Mouse (Mus musculus) liver, adult 2 months (tissue): ENCODE results near the gene 1700056E22Rik. TPM values are rescaled to one million over a fixed set of nuclear protein-coding genes. Genes with fewer than 3 reads are reported as not detected.

Experiments used
- DNase-seq: peaks from one replicate; pipeline ENCODE4 v3.0.0-alpha.2; 2011; ENCODE audit warnings: low read depth, low spot score; ENCODE audit errors: extremely low read depth
- H3K27ac ChIP-seq: fragments of 200-500 bp; replicated peaks from 2 replicates; pipeline ENCODE4 v1.5.1; 2012; ENCODE audit warnings: low read depth, mild to moderate bottlenecking, control low read depth, inconsistent platforms, low read length; ENCODE audit not compliant: insufficient read depth
- H3K27me3 ChIP-seq: fragments of 200-500 bp; 2 replicates; pipeline ENCODE4 v1.6.1; 2012; ENCODE audit warnings: mild to moderate bottlenecking, moderate library complexity, low read length, inconsistent platforms; ENCODE audit not compliant: control insufficient read depth, insufficient read depth
- H3K36me3 ChIP-seq: fragments of 200-500 bp; 2 replicates; pipeline ENCODE4 v1.6.1; 2012; ENCODE audit warnings: low read length, inconsistent platforms; ENCODE audit not compliant: control insufficient read depth, insufficient read depth
- H3K4me1 ChIP-seq: fragments of 200-500 bp; 2 replicates; pipeline ENCODE4 v1.6.1; 2011; ENCODE audit warnings: low read length; ENCODE audit not compliant: control insufficient read depth, insufficient read depth
- H3K4me3 ChIP-seq: fragments of 200-500 bp; 2 replicates; pipeline ENCODE4 v1.5.1; 2011; ENCODE audit warnings: low read depth, mild to moderate bottlenecking, control low read depth, low read length, moderate library complexity; ENCODE audit not compliant: insufficient read depth
- H3K79me2 ChIP-seq: fragments of 200-500 bp; 2 replicates; pipeline ENCODE4 v1.6.1; 2012; ENCODE audit warnings: inconsistent platforms, mild to moderate bottlenecking, low read length, moderate library complexity; ENCODE audit not compliant: control insufficient read depth, insufficient read depth
- H3K9ac ChIP-seq: fragments of 200-500 bp; 2 replicates; pipeline ENCODE4 v1.6.1; 2012; ENCODE audit warnings: low read depth, mild to moderate bottlenecking, control low read depth, inconsistent platforms, low read length
- CTCF ChIP-seq: fragments of 200-500 bp; IDR thresholded peaks from 2 replicates; pipeline ENCODE4 v1.5.1; 2011; ENCODE audit warnings: low read depth, low read length, control low read depth
- POLR2A ChIP-seq: fragments of 200-500 bp; IDR thresholded peaks from 2 replicates; pipeline ENCODE4 v1.6.1; 2011; ENCODE audit warnings: low read length, control low read depth; ENCODE audit not compliant: insufficient read depth; ENCODE audit errors: extremely low read depth
- WGBS: fragments of 180-500 bp; shearing (Covaris S2); methylation state at CpG from one replicate; pipeline ENCODE4 v1.1.7; 2018; 5-methylcytosine and 5-hydroxymethylcytosine counted together
- polyA plus RNA-seq: library from polyadenylated mRNA; depleted of rRNA; stranded (reverse); fragments of >200 nt; gene quantifications from 2 replicates; pipeline ENCODE4 v1.2.3, GENCODE M21; 2012
- total RNA-seq: library from RNA; depleted of rRNA; stranded (reverse); fragments of >200 nt; gene quantifications from 2 replicates; pipeline ENCODE4 v1.2.3, GENCODE M21; 2014

1700056E22Rik gene
- total and polyA plus RNA-seq, 2 experiments, result 0.28 to 0.99 TPM

DNA sequence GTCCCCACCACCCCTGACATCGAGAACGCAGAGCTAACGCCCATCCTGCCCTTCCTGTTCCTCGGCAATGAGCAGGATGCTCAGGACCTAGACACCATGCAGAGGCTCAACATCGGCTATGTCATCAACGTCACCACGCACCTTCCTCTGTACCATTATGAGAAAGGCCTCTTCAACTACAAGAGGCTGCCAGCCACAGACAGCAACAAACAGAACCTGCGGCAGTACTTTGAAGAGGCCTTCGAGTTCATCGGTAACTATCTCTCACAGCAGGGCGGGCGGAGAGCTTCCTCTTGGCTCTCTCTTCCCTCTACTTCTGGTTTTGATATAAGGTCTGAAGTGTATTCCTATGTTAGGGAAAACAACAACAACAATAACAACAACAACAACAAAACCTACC is 34.9 kb upstream of the 1700056E22Rik start:
- no peak for TF ChIP-seq POLR2A
- no peak for TF ChIP-seq CTCF

GRCm38 (mm10) chr1:184067704-184068558 is 33.8 kb upstream of the 1700056E22Rik start:
- H3K4me1 ChIP-seq, result peaks cover 13% of the 10 kb centered on the region
- 0 out of 2 replicates have a peak overlapping the region, but pooled peaks have one; percentile 2 for H3K9ac ChIP-seq
- peaks cover 13% of the 10 kb centered on the region for H3K36me3 ChIP-seq
- H3K27me3 ChIP-seq, result no peaks in the 10 kb centered on the region
- TF ChIP-seq POLR2A, result no peak
- TF ChIP-seq CTCF, result no peak
- H3K79me2 ChIP-seq, result peaks cover 9% of the 10 kb centered on the region; the same call in 1 of the 2 replicates
- WGBS, result 72% methylated on average over 18 of the region's 18 CpGs
- DNase-seq, result no peak
- no peak overlapping the region for H3K4me3 ChIP-seq
- peak overlapping the region; percentile 79 for H3K27ac ChIP-seq

More for the DNA sequence above, 34.9 kb upstream of the 1700056E22Rik start:
- Histone ChIP-seq H3K4me3 (no peak overlapping the region), H3K79me2 (peaks cover 9% of the 10 kb centered on the region; the same call in 1 of the 2 replicates), H3K4me1 (peaks cover 15% of the 10 kb centered on the region), H3K36me3 (peaks cover 14% of the 10 kb centered on the region), H3K9ac (no peak overlapping the region), H3K27me3 (no peaks in the 10 kb centered on the region), H3K27ac (peak overlapping the region; percentile 57)
- DNase-seq, result no peak
- 92% methylated on average over 12 of the region's 12 CpGs for WGBS

DNA sequence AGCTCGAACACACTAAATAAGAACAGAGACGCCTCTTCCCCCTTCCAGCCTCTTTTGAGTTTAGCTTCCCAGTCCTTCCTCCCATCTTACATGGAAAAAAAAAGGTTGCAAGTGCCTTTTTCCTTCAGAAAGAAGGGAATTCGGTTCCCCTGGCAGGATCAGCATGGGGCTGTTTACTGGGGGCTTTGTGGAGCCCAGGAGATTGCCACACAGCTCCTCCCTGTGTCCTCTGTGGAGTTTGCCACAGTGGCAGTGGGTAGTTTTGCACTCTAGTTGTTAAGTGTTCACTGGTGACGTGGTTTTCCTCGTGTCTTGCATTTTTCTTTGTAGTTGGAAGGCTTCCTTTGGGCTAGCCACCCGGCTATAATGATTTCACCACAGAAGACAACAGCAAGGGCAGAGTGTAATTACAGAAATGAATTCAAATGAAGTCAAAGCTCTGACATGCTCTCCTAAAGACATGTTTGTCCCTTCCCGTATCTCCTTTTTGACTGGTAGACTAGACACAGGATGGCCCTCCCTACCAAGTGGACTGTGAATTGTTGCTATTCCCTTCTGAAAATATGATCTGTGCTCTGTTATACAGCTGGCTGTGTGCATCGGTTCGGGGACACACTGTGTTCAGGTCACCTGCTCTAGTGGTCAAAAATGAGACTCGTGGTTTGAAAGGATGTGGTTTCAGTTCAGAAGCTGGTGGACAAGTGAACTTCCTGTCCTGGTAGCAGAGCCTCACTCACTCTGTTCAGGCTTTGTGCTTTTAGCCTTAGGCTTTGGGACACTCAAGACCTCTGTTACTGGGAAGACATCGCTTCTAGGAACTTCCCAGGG is 32.6 kb upstream of the 1700056E22Rik start:
- TF ChIP-seq POLR2A (no peak), CTCF (no peak)
- peaks cover 9% of the 10 kb centered on the region; the same call in 1 of the 2 replicates for H3K79me2 ChIP-seq
- no peak for DNase-seq
- WGBS, result 77% methylated on average over 11 of the region's 11 CpGs
- peaks cover 18% of the 10 kb centered on the region for H3K4me1 ChIP-seq
- H3K36me3 ChIP-seq, result peaks cover 11% of the 10 kb centered on the region
- no peak overlapping the region for H3K9ac ChIP-seq
- no peaks in the 10 kb centered on the region for H3K27me3 ChIP-seq
- H3K27ac ChIP-seq, result no peak overlapping the region
- no peak overlapping the region for H3K4me3 ChIP-seq

DNA sequence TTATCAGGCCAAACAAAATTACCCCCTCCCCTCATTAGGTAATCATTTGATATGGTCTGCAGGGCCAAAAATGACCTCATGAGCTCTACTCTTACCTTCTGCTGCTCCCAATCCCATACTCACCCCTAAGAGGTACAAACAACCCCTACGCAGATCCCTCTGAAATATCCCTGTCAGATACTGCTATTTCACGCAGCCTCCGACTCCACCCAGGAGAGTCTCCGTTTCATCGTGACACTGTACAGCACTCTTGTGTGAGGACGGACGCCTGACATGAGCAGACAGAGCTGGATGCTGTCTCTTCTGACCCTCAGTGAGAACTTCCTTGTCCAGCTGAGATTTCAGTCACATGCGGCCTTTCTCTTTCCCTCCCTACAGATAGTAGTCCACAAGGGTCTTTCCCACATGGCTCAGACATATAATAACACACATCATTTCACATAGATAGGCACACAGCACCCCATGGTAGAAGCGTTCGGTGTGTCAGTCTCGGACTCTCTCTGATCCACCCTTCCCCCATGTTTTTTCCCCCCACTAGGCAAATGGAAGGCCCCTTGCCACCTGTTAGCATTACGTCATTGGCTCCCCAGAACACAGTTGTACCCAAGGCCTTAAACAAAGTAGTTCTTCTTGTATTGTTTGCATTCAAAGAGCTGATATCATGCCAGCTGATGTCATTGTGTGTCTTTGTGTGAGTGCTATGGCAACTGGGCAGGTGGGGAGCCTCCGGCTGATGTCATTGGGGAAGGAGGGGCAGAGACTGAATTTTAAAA is 31.7 kb upstream of the 1700056E22Rik start:
- Histone ChIP-seq H3K79me2 (peaks cover 9% of the 10 kb centered on the region; the same call in 1 of the 2 replicates), H3K27me3 (no peaks in the 10 kb centered on the region), H3K4me3 (no peak overlapping the region), H3K27ac (no peak overlapping the region), H3K4me1 (peaks cover 24% of the 10 kb centered on the region), H3K9ac (no peak overlapping the region), H3K36me3 (peaks cover 6% of the 10 kb centered on the region)
- DNase-seq, result no peak
- 95% methylated on average over 13 of the region's 13 CpGs for WGBS
- TF ChIP-seq CTCF, result no peak
- TF ChIP-seq POLR2A, result no peak

DNA sequence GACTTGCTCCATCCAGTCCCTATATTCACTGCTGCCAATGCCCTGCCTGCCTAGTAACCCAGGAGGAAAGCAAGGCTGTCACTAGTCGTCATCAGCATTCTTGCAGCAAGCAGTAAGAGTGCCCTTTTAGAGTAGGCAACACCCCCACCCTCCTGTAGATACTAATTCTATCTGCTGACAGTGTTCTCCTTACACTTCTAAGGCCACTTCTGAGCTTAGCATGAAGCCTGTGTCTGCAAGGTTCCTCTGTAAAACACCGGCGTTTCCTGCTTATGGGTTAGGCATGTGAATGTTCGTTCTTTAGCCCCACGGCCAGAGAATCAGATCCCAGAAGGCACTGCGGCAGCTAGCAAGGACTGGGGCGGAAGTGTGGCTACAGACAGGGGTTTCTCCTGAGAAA is 30.2 kb upstream of the 1700056E22Rik start:
- no peak for DNase-seq
- TF ChIP-seq CTCF (no peak), POLR2A (no peak)
- no peak overlapping the region for H3K9ac ChIP-seq
- H3K36me3 ChIP-seq, result 0 out of 2 replicates have a peak, but pooled peaks cover 2% of the 10 kb centered on the region
- H3K27me3 ChIP-seq, result no peaks in the 10 kb centered on the region
- no peak overlapping the region for H3K4me3 ChIP-seq
- 83% methylated on average over 7 of the region's 7 CpGs for WGBS
- peaks cover 10% of the 10 kb centered on the region; the same call in 1 of the 2 replicates for H3K79me2 ChIP-seq
- peaks cover 36% of the 10 kb centered on the region for H3K4me1 ChIP-seq
- H3K27ac ChIP-seq, result no peak overlapping the region
